Mouse (Mus musculus) gastrocnemius, adult 2 months (tissue): Measurements from ENCODE around the gene Ttll13. TPM values are rescaled to one million over a fixed set of nuclear protein-coding genes. Genes with fewer than 3 reads are reported as not detected.

Experiments used
- DNase-seq: peaks from one replicate; pipeline ENCODE4 v3.0.0; 2022
- H3K27ac ChIP-seq: fragments of 200-600 bp; 2 replicates; pipeline ENCODE4 v1.8.1; 2022; ENCODE audit warnings: mild to moderate bottlenecking
- H3K4me3 ChIP-seq: fragments of 200-600 bp; 2 replicates; pipeline ENCODE4 v1.8.1; 2022; ENCODE audit warnings: mild to moderate bottlenecking, moderate library complexity
- CTCF ChIP-seq: fragments of 200-600 bp; IDR thresholded peaks from 2 replicates; pipeline ENCODE4 v1.8.1; 2022; ENCODE audit warnings: antibody characterized with exemption, mild to moderate bottlenecking, moderate library complexity
- intact Hi-C: fragments of 180-260 bp; cut with DNase I; formaldehyde crosslinking; loops from one replicate; pipeline ENCODE4 v1.15.1; 2025
- total RNA-seq, 2 experiments: library from RNA; stranded (reverse); gene quantifications; 2 replicates each; pipeline ENCODE4 v1.2.3; 2021

Ttll13 gene
- total RNA-seq, 2 experiments from 2014 or later = 0.15 TPM; not detected in 1

GRCm38 (mm10) chr7:80221179-80221750 is 24.9 kb upstream of the Ttll13 start:
- intact Hi-C loops = no loop called here
- TF ChIP-seq CTCF = no peak

GRCm38 (mm10) chr7:80227065-80227464 is 19.1 kb upstream of the Ttll13 start:
- intact Hi-C loops = no loop called here
- Histone ChIP-seq H3K4me3 (no peak overlapping the region), H3K27ac (no peak overlapping the region)
- DNase-seq = no peak
- no peak for TF ChIP-seq CTCF

More at GRCm38 (mm10) chr7:80221179-80221750, 24.9 kb upstream of the Ttll13 start:
- Histone ChIP-seq H3K27ac (no peak overlapping the region), H3K4me3 (no peak overlapping the region)
- DNase-seq = no peak

GRCm38 (mm10) chr7:80230196-80230595 is 16.0 kb upstream of the Ttll13 start:
- DNase-seq = no peak
- Histone ChIP-seq H3K4me3 (no peak overlapping the region), H3K27ac (no peak overlapping the region)
- intact Hi-C loops = no loop called here
- no peak for TF ChIP-seq CTCF

- intact Hi-C loops = no loop called here
- no peak for DNase-seq
- H3K27ac ChIP-seq = peak overlapping the region; percentile 89
- TF ChIP-seq CTCF = no peak
- H3K4me3 ChIP-seq = peak overlapping the region; percentile 92
These were observed 14.1 kb upstream of the Ttll13 start for GRCm38 (mm10) chr7:80231971-80232488.

GRCm38 (mm10) chr7:80232489-80233029 is 13.6 kb upstream of the Ttll13 start, which contains the start of the genes Cib1 and Gdpgp1:
Gene Cib1, minus strand, starts transcription at chr7:80232813.
Gene Gdpgp1, plus strand, starts transcription at chr7:80232865.
- no peak for TF ChIP-seq CTCF
- intact Hi-C loops = no loop called here
- peak within 1 kb of the TSS; percentile 89 for H3K27ac ChIP-seq
- peak; percentile 98 for DNase-seq
- peak within 1 kb of the TSS; percentile 92 for H3K4me3 ChIP-seq

- no peak for DNase-seq
These were observed 12.4 kb upstream of the Ttll13 start for GRCm38 (mm10) chr7:80233799-80234198.

GRCm38 (mm10) chr7:80238542-80238941 is 7.6 kb upstream of the Ttll13 start:
- Histone ChIP-seq H3K27ac (no peak overlapping the region), H3K4me3 (no peak overlapping the region)
- no peak for DNase-seq
- TF ChIP-seq CTCF = no peak
- intact Hi-C loops = no loop called here

More at GRCm38 (mm10) chr7:80233799-80234198, 12.4 kb upstream of the Ttll13 start:
- H3K27ac ChIP-seq = no peak overlapping the region
- intact Hi-C loops = no loop called here
- peak overlapping the region; percentile 92 for H3K4me3 ChIP-seq
- no peak for TF ChIP-seq CTCF

- DNase-seq = no peak
- H3K4me3 ChIP-seq = no peak overlapping the region
- H3K27ac ChIP-seq = no peak overlapping the region
- intact Hi-C loops = no loop called here
- no peak for TF ChIP-seq CTCF
These were observed 4.5 kb upstream of the Ttll13 start for GRCm38 (mm10) chr7:80241661-80242060.

GRCm38 (mm10) chr7:80244851-80245250 is 1.3 kb upstream of the Ttll13 start:
- H3K27ac ChIP-seq = no peak overlapping the region
- DNase-seq = no peak
- no peak for TF ChIP-seq CTCF
- no peak overlapping the region for H3K4me3 ChIP-seq
- intact Hi-C loops = loop anchor here (5.0 kb wide), 1 partner anchor 77 kb away; the partner anchor contains the start of gene Rccd1

GRCm38 (mm10) chr7:80246859-80247258 is 683 bp downstream of the Ttll13 start:
- peak overlapping the region; percentile 90 for H3K4me3 ChIP-seq
- TF ChIP-seq CTCF = no peak
- peak overlapping the region; percentile 84; the same call in 1 of the 2 replicates for H3K27ac ChIP-seq
- intact Hi-C loops = loop anchor here (5.0 kb wide), 1 partner anchor 75 kb away; the partner anchor contains the start of gene Rccd1
- DNase-seq = no peak

GRCm38 (mm10) chr7:80252437-80252836 is 6.3 kb downstream of the Ttll13 start:
- no peak for TF ChIP-seq CTCF
- intact Hi-C loops = no loop called here
- H3K4me3 ChIP-seq = no peak overlapping the region
- no peak for DNase-seq
- no peak overlapping the region for H3K27ac ChIP-seq

- no peak overlapping the region for H3K4me3 ChIP-seq
- intact Hi-C loops = no loop called here
- TF ChIP-seq CTCF = no peak
- no peak for DNase-seq
- H3K27ac ChIP-seq = no peak overlapping the region
These were observed 6.7 kb downstream of the Ttll13 start for GRCm38 (mm10) chr7:80252886-80253285.

GRCm38 (mm10) chr7:80255981-80256380 is 9.8 kb downstream of the Ttll13 start:
- Histone ChIP-seq H3K27ac (no peak overlapping the region), H3K4me3 (no peak overlapping the region)
- intact Hi-C loops = no loop called here
- peak; percentile 28; the same call in 1 of the 2 replicates for TF ChIP-seq CTCF
- DNase-seq = no peak
